Mouse (Mus musculus) hindbrain, postnatal 0 days (tissue): Measurements from ENCODE around the gene Paf1. TPM values are rescaled to one million over a fixed set of nuclear protein-coding genes. Genes with fewer than 3 reads are reported as not detected.
A peak's percentile ranks its signal among the peaks of the same experiment; 100 is the strongest.

Experiments
- ATAC-seq: fragments of 200-750 bp; cut with Nextera tagmentation; 2 replicates; pipeline ENCODE4 v1.8.0; 2017; ENCODE audit warnings: mild to moderate bottlenecking, moderate TSS enrichment, moderate library complexity
- DNase-seq: peaks from one replicate; pipeline ENCODE4 v3.0.0-alpha.2; 2015; ENCODE audit warnings: low spot score
- H3K27ac ChIP-seq: fragments of 300-500 bp; sonication (generic); 2 replicates; pipeline ENCODE4 v1.5.1; 2014; ENCODE audit warnings: mild to moderate bottlenecking
- H3K27me3 ChIP-seq: fragments of 300-500 bp; sonication (generic); 2 replicates; pipeline ENCODE4 v1.6.1; 2014; ENCODE audit warnings: low read length, mixed read lengths; ENCODE audit not compliant: insufficient read depth
- H3K36me3 ChIP-seq: fragments of 300-500 bp; sonication (generic); 2 replicates; pipeline ENCODE4 v1.6.1; 2014; ENCODE audit warnings: low read length, mixed read lengths; ENCODE audit not compliant: insufficient read depth
- H3K4me1 ChIP-seq: fragments of 300-500 bp; sonication (generic); 2 replicates; pipeline ENCODE4 v1.6.1; 2014; ENCODE audit warnings: antibody characterized with exemption, low read length, mixed read lengths; ENCODE audit not compliant: insufficient read depth
- H3K4me2 ChIP-seq: fragments of 300-500 bp; sonication (generic); 2 replicates; pipeline ENCODE4 v1.6.1; 2014; ENCODE audit warnings: low read depth, mild to moderate bottlenecking, low read length, moderate library complexity, mixed read lengths
- H3K4me3 ChIP-seq: fragments of 300-500 bp; sonication (generic); 2 replicates; pipeline ENCODE4 v1.5.1; 2014; ENCODE audit warnings: low read length
- H3K9ac ChIP-seq: fragments of 300-500 bp; sonication (generic); replicated peaks from 2 replicates; pipeline ENCODE4 v1.6.1; 2014; ENCODE audit warnings: mild to moderate bottlenecking, low read length, moderate library complexity, mixed read lengths
- H3K9me3 ChIP-seq: fragments of 300-500 bp; sonication (generic); 2 replicates; pipeline ENCODE4 v1.6.1; 2016; ENCODE audit warnings: low read length, mixed read lengths
- CTCF ChIP-seq: IDR thresholded peaks from 2 replicates; pipeline ENCODE4 v1.5.1; 2016; ENCODE audit warnings: antibody characterized with exemption, control low read depth, low read depth
- WGBS: fragments of 180-500 bp; shearing (Covaris S2); extraction: QIAGEN DNeasy Blood & Tissue Kit; methylation state at CpG from one replicate; pipeline ENCODE4 v1.1.7; 2014; 5-methylcytosine and 5-hydroxymethylcytosine counted together
- polyA plus RNA-seq: library from polyadenylated mRNA; unstranded; fragments of >200 nt; fragmentation: Nextera tagmentation; extraction: Ambion mirVana; gene quantifications from 2 replicates; pipeline ENCODE4 v1.2.1, GENCODE M21; 2015
- total RNA-seq: library from RNA; depleted of rRNA; stranded (reverse); fragments of >200 nt; gene quantifications from 2 replicates; pipeline ENCODE4 v1.2.3, GENCODE M21; 2014

Paf1 gene
- total and polyA plus RNA-seq, 2 experiments from 2014 or later: 67.6 to 84.1 TPM

GRCm38 (mm10) chr7:28438771-28439170 lies 46.0 kb downstream of the Paf1 start:
- H3K9me3 ChIP-seq: no peaks in the 10 kb centered on the region
- no peak for ATAC-seq
- H3K4me3 ChIP-seq: no peak overlapping the region
- no peak overlapping the region for H3K4me2 ChIP-seq
- H3K9ac ChIP-seq: no peak overlapping the region
- peaks cover 5% of the 10 kb centered on the region; the same call in 1 of the 2 replicates for H3K4me1 ChIP-seq
- no peaks in the 10 kb centered on the region for H3K36me3 ChIP-seq
- no peaks in the 10 kb centered on the region for H3K27me3 ChIP-seq
- 83% methylated on average over 2 of the region's 2 CpGs for WGBS
- no peak overlapping the region for H3K27ac ChIP-seq
- TF ChIP-seq CTCF: no peak
- no peak for DNase-seq

- no peak overlapping the region for H3K27ac ChIP-seq
Measured at GRCm38 (mm10) chr7:28440739-28441138, 48.0 kb downstream of the Paf1 start.

DNA sequence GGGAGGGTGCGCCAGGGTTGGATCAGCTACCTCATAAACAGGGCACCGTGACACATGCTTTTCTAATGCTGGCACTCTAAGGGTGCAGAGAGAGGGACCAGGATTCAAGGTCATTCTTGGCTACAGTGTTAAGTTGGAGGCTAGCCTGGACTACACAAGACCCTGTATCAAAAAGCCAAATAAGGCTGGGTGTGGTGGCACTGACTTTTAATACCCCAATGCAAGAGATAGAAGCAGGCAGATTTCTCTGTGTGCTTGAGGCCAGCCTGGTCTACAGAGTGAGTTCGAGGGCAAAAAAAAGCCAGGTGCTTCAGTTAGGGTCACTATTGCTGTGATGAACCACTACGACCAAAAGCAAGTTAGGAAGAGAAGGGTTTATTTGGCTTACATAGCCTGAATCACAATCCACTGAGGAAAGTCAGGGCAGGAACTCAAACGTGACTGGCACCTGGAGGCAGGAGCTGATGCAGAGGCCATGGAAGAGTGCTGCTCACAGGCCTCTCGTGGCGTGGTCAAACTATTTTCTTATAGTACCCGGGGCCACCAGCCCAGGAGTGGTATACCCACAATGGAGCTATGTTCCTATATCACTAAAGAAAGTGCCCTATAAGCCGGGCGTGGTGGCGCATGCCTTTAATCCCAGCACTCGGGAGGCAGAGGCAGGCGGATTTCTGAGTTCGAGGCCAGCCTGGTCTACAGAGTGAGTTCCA lies 49.2 kb downstream of the Paf1 start:
- Histone ChIP-seq H3K4me3 (no peak overlapping the region), H3K4me1 (no peaks in the 10 kb centered on the region; the same call in 1 of the 2 replicates), H3K36me3 (no peaks in the 10 kb centered on the region), H3K27ac (no peak overlapping the region), H3K9me3 (no peaks in the 10 kb centered on the region), H3K4me2 (no peak overlapping the region), H3K9ac (no peak overlapping the region), H3K27me3 (0 out of 2 replicates have a peak, but pooled peaks cover 2% of the 10 kb centered on the region)
- WGBS: 89% methylated on average over 13 of the region's 14 CpGs
- ATAC-seq (no peak), DNase-seq (no peak)
- TF ChIP-seq CTCF: no peak

More at GRCm38 (mm10) chr7:28440739-28441138, 48.0 kb downstream of the Paf1 start:
- WGBS: 44% methylated on average over 2 of the region's 2 CpGs
- H3K9ac ChIP-seq: no peak overlapping the region
- no peak overlapping the region for H3K4me3 ChIP-seq
- H3K4me1 ChIP-seq: no peaks in the 10 kb centered on the region; the same call in 1 of the 2 replicates
- DNase-seq (no peak), ATAC-seq (no peak)
- H3K4me2 ChIP-seq: no peak overlapping the region
- H3K36me3 ChIP-seq: no peaks in the 10 kb centered on the region
- H3K9me3 ChIP-seq: no peaks in the 10 kb centered on the region
- 0 out of 2 replicates have a peak, but pooled peaks cover 1% of the 10 kb centered on the region for H3K27me3 ChIP-seq
- no peak for TF ChIP-seq CTCF

DNA sequence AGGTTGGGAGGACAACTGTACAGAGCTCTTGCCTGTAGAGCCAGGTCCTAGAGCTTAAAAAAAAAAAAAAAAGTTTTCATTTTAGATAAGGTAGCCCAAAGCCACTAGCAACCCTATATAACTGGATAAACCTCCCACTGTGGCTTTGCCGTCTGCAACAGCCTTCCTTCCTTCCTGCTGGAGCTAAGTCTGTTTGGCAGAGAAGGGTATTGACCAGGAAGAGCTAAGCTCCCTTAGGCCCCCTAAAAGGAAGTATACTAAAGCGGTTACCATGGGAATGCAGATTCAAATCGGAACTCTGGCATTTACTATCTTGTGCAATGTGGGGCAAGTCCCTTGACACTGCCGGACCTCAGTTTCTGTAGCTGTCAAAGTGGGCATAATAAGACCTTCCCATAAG lies 49.9 kb downstream of the Paf1 start:
- H3K27me3 ChIP-seq: 0 out of 2 replicates have a peak, but pooled peaks cover 2% of the 10 kb centered on the region
- H3K9me3 ChIP-seq: no peaks in the 10 kb centered on the region
- H3K36me3 ChIP-seq: no peaks in the 10 kb centered on the region
- DNase-seq: no peak
- no peak overlapping the region for H3K4me2 ChIP-seq
- TF ChIP-seq CTCF: no peak
- 44% methylated on average over 4 of the region's 4 CpGs for WGBS
- ATAC-seq: no peak
- no peak overlapping the region for H3K4me3 ChIP-seq
- H3K9ac ChIP-seq: no peak overlapping the region
- H3K27ac ChIP-seq: no peak overlapping the region
- no peaks in the 10 kb centered on the region for H3K4me1 ChIP-seq

DNA sequence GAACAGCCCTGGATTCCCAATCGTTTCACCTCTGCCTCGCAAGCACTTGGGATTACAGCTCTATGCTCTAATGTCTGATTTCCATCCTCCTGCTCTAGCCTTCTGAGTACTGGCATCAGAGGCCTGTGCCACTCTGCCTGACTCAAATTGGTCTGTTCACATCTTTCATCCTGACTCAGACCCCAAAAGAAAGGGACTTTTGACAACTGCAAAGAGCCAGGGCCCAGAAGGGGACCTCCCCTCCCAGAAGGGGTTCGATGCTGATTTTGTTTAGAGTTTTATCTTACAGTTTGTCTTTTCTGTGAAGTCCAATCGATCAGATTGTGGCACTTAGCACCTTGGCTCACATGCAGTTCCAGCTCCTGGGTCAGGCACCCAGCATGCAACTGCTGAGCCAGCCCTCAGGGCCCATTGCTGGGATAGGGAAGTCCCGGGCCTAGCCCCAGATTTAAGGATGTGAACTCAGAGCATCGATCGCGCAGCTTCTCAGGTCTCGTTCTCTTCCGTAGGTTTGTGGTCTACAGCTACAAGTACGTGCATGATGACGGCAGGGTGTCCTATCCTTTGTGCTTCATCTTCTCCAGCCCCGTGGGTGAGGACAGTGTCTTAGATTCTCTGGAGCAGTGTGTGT lies 51.7 kb downstream of the Paf1 start:
- no peak overlapping the region for H3K4me3 ChIP-seq
- H3K9ac ChIP-seq: no peak overlapping the region
- no peak for ATAC-seq
- TF ChIP-seq CTCF: no peak
- 85% methylated on average over 13 of the region's 13 CpGs for WGBS
- H3K27ac ChIP-seq: no peak overlapping the region
- DNase-seq: no peak
- no peaks in the 10 kb centered on the region for H3K4me1 ChIP-seq
- H3K36me3 ChIP-seq: no peaks in the 10 kb centered on the region
- no peaks in the 10 kb centered on the region for H3K9me3 ChIP-seq
- no peak overlapping the region for H3K4me2 ChIP-seq
- H3K27me3 ChIP-seq: 0 out of 2 replicates have a peak, but pooled peaks cover 2% of the 10 kb centered on the region

DNA sequence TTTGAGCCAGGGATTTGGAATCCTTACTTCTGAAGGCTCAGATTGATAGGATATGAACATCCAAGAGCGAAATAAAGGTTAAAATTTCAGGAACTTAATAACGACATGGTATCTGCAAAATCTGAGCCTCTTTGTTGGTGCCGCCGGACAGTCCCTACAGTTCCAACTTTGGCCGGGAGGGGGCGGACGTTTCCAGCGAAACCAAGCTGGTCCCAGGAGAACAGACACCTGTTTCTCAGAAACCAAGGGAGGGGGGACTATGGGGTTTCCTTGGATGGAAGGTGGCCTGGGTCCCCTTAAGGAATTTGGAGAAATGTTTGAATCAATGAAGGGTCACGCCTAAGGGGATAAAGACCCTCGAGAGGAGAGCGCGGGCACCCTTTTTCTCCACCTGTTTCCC lies 53.7 kb downstream of the Paf1 start:
- Histone ChIP-seq H3K9ac (no peak overlapping the region), H3K27me3 (0 out of 2 replicates have a peak, but pooled peaks cover 2% of the 10 kb centered on the region), H3K4me1 (no peaks in the 10 kb centered on the region), H3K4me2 (no peak overlapping the region), H3K27ac (no peak overlapping the region), H3K9me3 (no peaks in the 10 kb centered on the region), H3K4me3 (no peak overlapping the region), H3K36me3 (no peaks in the 10 kb centered on the region)
- DNase-seq (peak; percentile 86), ATAC-seq (no peak)
- WGBS: 9% methylated on average over 12 of the region's 12 CpGs
- TF ChIP-seq CTCF: peak; percentile 85
